Mouse (Mus musculus) lung, adult 2 months (tissue): ENCODE results near the gene Elavl3. TPM values are rescaled to one million over a fixed set of nuclear protein-coding genes. Genes with fewer than 3 reads are reported as not detected.
"Not testable (repeated sequence)": the region's sequence is repeated elsewhere in the genome, so short reads cannot be mapped to it uniquely, and the experiment has no call there.

Source experiments
- DNase-seq: peaks from one replicate; pipeline ENCODE4 v3.0.0; 2022
- H3K4me1 ChIP-seq: fragments of 200-500 bp; 2 replicates; pipeline ENCODE4 v1.6.1; 2011; ENCODE audit warnings: low read length; ENCODE audit not compliant: control insufficient read depth, insufficient read depth
- H3K4me3 ChIP-seq: fragments of 200-500 bp; replicated peaks from 2 replicates; pipeline ENCODE3; 2011; ENCODE audit warnings: low read depth, mild to moderate bottlenecking, control low read depth, low read length; ENCODE audit errors: extremely low read depth
- CTCF ChIP-seq: fragments of 200-500 bp; IDR thresholded peaks from 2 replicates; pipeline ENCODE4 v1.5.1; 2011; ENCODE audit warnings: mild to moderate bottlenecking, low read length, control low read depth; ENCODE audit not compliant: insufficient read depth
- POLR2A ChIP-seq: fragments of 200-500 bp; IDR thresholded peaks from 2 replicates; pipeline ENCODE4 v1.6.1; 2011; ENCODE audit warnings: low read depth, mild to moderate bottlenecking, control low read depth, low read length, borderline replicate concordance; ENCODE audit errors: extremely low read depth
- WGBS: fragments of 180-500 bp; shearing (Covaris S2); methylation state at CpG from one replicate; pipeline ENCODE4 v1.1.7; 2018; 5-methylcytosine and 5-hydroxymethylcytosine counted together
- polyA plus RNA-seq: library from polyadenylated mRNA; depleted of rRNA; stranded (reverse); fragments of >200 nt; gene quantifications from 2 replicates; pipeline ENCODE4 v1.2.3, GENCODE M21; 2012

Elavl3 gene
- polyA plus RNA-seq, 1 experiment: 0.06 TPM

DNA sequence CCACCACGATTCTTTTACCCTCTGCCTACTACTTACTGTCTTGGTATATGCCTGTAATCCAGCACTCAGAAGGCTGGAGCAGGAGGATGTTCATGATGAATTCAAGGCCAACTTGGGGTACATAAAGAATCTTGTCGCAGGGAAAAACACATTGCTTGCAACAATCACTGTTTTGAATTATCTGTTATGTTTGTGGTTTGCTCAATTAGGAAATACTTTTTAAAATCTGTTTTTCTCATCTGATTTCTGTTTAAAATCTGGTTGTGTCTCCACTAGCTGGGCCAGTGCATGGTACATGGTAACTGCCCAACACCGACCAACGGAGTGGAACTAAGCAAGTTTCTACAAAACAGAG is 32.8 kb upstream of the Elavl3 start:
- whole genome bisulfite sequencing: 25% methylated on average over 4 of the region's 4 CpGs
- H3K4me1 ChIP-seq: peaks cover 2% of the 10 kb centered on the region; the same call in 1 of the 2 replicates
- TF ChIP-seq POLR2A (no peak), CTCF (no peak)
- H3K4me3 ChIP-seq: peak overlapping the region; percentile 87
- no peak for DNase-seq

DNA sequence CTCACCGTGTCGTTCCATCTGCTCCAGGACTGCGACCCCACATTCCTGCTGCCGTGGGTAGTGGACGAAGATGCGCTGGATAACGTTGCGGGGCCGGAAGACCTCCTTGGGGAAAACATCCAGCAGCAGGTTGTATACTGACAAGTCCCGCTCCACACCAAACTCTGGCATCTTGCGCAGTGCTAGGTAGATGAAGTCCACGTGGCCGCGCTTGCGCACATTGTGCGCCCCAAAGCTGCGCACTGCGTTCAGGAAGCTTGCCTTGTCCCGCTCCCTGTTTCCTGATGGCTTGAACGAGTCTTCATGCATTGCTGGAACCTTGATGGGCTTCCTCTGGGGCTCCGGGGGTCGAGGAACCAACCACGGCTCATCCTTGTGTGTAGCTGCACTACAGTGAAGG is 24.4 kb upstream of the Elavl3 start:
- TF ChIP-seq CTCF (no peak), POLR2A (no peak)
- Histone ChIP-seq H3K4me3 (no peak overlapping the region), H3K4me1 (no peaks in the 10 kb centered on the region)
- no peak for DNase-seq
- WGBS: 91% methylated on average over 23 of the region's 23 CpGs

DNA sequence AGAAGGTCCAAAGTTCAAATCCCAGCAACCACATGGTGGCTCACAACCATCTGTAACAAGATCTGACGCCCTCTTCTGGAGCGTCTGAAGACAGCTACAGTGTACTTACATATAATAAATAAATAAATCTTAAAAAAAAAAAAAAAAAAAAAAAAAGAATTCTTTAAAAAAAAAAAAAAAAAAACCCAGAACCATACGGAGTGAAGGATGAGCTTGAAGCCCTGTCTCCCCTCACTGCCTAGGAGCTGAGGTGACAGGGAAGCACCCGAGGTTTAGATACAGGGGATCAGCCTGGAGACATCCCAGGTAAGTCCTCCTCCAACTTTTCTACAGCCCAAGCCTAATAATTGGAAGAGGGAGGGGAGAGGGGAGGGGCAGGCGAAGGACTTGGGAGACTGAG is 24.0 kb upstream of the Elavl3 start:
- not testable (repeated sequence) for H3K4me1 ChIP-seq, DNase-seq, H3K4me3 ChIP-seq
- WGBS: 83% methylated on average over 5 of the region's 5 CpGs

DNA sequence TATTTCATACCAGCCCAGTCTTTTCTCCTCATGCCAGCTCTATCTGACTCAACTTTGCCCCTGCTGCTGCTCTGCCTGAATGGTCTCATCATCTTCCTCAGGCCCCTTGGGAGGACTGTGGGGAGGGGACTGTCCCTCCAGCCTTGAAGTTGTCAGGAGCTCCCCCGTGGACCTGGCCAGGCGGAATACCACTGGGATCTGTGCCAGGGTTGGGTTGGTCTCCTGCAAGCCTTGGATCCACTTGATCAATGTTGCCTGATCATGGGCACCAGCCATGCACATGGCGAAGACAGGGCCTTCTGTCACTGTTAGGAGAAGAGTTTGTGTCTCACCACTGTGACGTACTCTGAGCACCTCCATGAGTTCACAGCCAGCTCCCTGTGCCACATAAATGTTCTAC is 20.5 kb upstream of the Elavl3 start:
- 85% methylated on average over 4 of the region's 4 CpGs for WGBS
- no peak for DNase-seq
- Histone ChIP-seq H3K4me1 (no peaks in the 10 kb centered on the region), H3K4me3 (no peak overlapping the region)
- TF ChIP-seq POLR2A (no peak), CTCF (no peak)

- peak; percentile 94; the same call in 1 of the 2 replicates for TF ChIP-seq POLR2A
- no peak for TF ChIP-seq CTCF
- DNase-seq: peak; percentile 95
- WGBS: under 1% methylated on average over 87 of the region's 87 CpGs
- H3K4me3 ChIP-seq: peak within 1 kb of the TSS; percentile 85
- no peaks in the 10 kb centered on the region for H3K4me1 ChIP-seq
Observed at GRCm38 (mm10) chr9:22070791-22071573, 19.2 kb upstream of the Elavl3 start, which contains the start of the genes Gm49318 and Zfp653. TSS of gene Gm49318 (minus strand) at chr9:22071259. TSS of gene Zfp653 (minus strand) at chr9:22071376.

DNA sequence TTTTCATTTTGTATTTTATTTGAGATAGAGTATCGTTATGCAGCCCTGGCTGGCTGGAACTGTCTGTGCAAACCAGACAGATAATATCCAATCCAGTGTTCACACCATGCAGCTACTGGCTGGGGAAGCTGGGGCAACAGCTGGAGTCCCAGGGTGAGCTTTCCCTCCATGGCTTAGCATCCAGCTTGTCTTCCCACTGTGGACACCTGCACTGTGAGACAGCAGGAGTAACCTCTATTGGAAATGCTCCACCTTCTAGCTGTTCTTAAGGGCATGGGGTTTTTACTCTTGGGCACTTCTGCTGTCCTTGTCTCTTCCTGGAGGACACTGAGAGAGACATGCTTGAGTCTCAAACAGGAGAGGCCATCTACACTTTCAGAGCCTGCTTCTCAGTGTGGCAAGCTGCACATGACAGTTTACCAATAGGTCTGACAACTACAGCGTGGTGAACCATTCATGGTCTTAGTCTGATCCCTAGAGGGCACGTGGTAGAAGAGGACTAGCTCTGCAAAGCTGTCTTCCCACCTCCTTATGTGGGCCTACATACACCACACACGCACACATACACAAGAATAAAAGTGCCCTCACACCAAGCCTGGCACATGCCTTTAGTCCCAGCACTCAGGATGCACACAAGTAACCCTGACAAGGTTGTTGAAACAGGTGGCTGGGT is 18.2 kb upstream of the Elavl3 start:
- no peaks in the 10 kb centered on the region for H3K4me1 ChIP-seq
- DNase-seq: no peak
- no peak for TF ChIP-seq CTCF
- no peak for TF ChIP-seq POLR2A
- WGBS: 51% methylated on average over 4 of the region's 4 CpGs
- H3K4me3 ChIP-seq: no peak overlapping the region

GRCm38 (mm10) chr9:22067195-22067594 is 15.4 kb upstream of the Elavl3 start:
- Histone ChIP-seq H3K4me3 (no peak overlapping the region), H3K4me1 (no peaks in the 10 kb centered on the region)
- WGBS: 85% methylated on average over 5 of the region's 5 CpGs
- TF ChIP-seq POLR2A (no peak), CTCF (no peak)
- no peak for DNase-seq

DNA sequence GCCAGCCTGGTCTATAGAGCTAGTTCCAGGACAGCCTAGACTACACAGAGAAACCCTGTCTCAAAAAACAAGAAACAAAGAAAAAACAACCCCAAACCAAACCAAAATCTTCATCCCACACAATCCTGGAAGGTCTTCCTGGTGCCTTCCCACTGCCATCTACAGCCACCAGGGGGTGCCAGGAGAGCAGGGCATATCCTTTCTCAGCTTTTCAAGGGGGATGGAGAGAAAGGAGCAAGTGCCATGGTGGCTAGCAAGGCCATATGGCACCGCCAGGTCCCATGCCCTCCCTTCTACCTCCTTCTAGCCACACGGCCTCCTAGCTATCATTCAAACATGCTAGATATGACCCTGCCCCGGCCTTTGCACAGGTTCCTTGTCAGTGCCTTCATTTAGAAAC is 14.6 kb upstream of the Elavl3 start:
- Histone ChIP-seq H3K4me3 (no peak overlapping the region), H3K4me1 (no peaks in the 10 kb centered on the region)
- DNase-seq: peak; percentile 48
- 71% methylated on average over 3 of the region's 3 CpGs for WGBS
- TF ChIP-seq CTCF (peak; percentile 85), POLR2A (no peak)

- Histone ChIP-seq H3K4me1 (no peaks in the 10 kb centered on the region), H3K4me3 (no peak overlapping the region)
- WGBS: 94% methylated on average over 11 of the region's 11 CpGs
- no peak for TF ChIP-seq CTCF
- no peak for TF ChIP-seq POLR2A
- DNase-seq: no peak
Observed at GRCm38 (mm10) chr9:22065642-22066041, 13.8 kb upstream of the Elavl3 start.

- no peak overlapping the region for H3K4me3 ChIP-seq
- no peak for DNase-seq
- WGBS: 90% methylated on average over 3 of the region's 3 CpGs
- no peak for TF ChIP-seq POLR2A
- no peak for TF ChIP-seq CTCF
- no peaks in the 10 kb centered on the region for H3K4me1 ChIP-seq
Observed at GRCm38 (mm10) chr9:22064341-22064740, 12.5 kb upstream of the Elavl3 start.
